Mouse (Mus musculus): ENCODE data around the gene Ttll1. TPM values are rescaled to one million over a fixed set of nuclear protein-coding genes. Genes with fewer than 3 reads are reported as not detected.

Ttll1 gene
- polyA plus RNA-seq, 1 experiment from 2014 or later, result 23.8 TPM

DNA sequence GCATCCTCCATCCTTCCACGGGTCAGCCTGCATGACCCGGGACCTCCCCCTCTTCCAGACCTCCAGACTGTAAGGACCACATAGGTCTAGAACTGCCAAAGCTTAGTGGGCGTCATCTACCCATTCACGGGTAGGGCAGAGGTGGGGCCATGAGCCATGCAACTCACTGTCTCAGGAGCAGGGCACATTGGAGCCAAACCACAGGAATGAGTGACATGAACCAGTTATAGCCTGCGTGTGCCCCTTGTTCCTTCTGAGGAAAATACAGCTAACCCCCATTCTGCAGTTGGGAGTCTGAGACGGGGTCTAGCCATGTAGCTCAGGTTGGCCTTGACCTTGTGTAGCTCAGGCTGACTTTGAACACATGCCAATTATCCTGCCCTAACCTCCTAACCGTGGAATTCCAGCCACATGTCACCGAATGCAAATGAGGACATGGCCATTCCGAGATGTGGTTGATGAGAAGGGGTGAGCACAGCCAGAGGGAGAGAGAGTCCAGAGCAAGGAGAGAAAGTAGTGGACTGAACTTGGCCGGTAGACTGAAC is 29.4 kb downstream of the Ttll1 start:
- Histone ChIP-seq H3K4me3 (replicated peaks) (no peak overlapping the region), H3K27me3 (no peaks in the 10 kb centered on the region), H3K4me2 (replicated peaks) (no peak overlapping the region), H3K36me3 (no peaks in the 10 kb centered on the region), H3K4me1 (no peaks in the 10 kb centered on the region), H3K9ac (no peak overlapping the region), H3K27ac (replicated peaks) (no peak overlapping the region), H3K9me3 (replicated peaks) (no peaks in the 10 kb centered on the region)
- 0 out of 2 replicates have a peak, but pooled peaks have one; percentile 27 for ATAC-seq (ENCODE audit: insufficient number of reproducible peaks, low FRiP score, low TSS enrichment, low read depth)
- WGBS, result 63% methylated on average over 10 of the region's 10 CpGs

DNA sequence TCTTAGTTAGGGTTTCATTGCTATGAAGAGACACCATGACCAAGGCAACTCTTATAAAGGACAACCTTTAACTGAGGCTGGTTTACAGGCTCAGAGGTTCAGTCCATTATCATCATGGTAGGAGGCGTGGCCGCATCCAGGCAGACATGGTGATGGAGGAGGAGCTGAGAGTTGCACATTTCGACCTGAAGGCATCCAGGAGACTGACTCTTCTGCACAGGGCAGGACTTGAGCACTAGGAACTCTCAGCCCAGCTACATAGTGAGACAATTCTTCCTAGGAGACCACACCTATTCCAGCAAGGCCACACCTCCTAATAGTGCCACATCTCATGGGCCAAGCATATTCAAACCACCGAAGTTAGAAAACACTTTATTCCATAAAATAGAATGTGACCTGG is 30.9 kb downstream of the Ttll1 start:
- no peaks in the 10 kb centered on the region for H3K9me3 ChIP-seq (replicated peaks)
- no peak overlapping the region for H3K4me3 ChIP-seq (replicated peaks)
- no peak overlapping the region for H3K27ac ChIP-seq (replicated peaks)
- no peaks in the 10 kb centered on the region for H3K36me3 ChIP-seq
- no peak overlapping the region for H3K9ac ChIP-seq
- no peaks in the 10 kb centered on the region for H3K27me3 ChIP-seq
- no peak overlapping the region for H3K4me2 ChIP-seq (replicated peaks)
- H3K4me1 ChIP-seq, result peaks cover under 1% of the 10 kb centered on the region; the same call in 1 of the 2 replicates
- 86% methylated on average over 4 of the region's 4 CpGs for WGBS
- ATAC-seq (ENCODE audit: insufficient number of reproducible peaks, low FRiP score, low TSS enrichment, low read depth), result no peak

GRCm38 (mm10) chr15:83478096-83478495 is 32.6 kb downstream of the Ttll1 start:
- Histone ChIP-seq H3K9ac (no peak overlapping the region), H3K27me3 (no peaks in the 10 kb centered on the region), H3K4me1 (peaks cover 15% of the 10 kb centered on the region), H3K4me3 (replicated peaks) (no peak overlapping the region), H3K36me3 (no peaks in the 10 kb centered on the region), H3K27ac (replicated peaks) (no peak overlapping the region), H3K9me3 (replicated peaks) (no peaks in the 10 kb centered on the region), H3K4me2 (replicated peaks) (no peak overlapping the region)
- no peak for ATAC-seq (ENCODE audit: insufficient number of reproducible peaks, low FRiP score, low TSS enrichment, low read depth)
- 58% methylated on average over 3 of the region's 3 CpGs for WGBS

GRCm38 (mm10) chr15:83476593-83477273 is 34.0 kb downstream of the Ttll1 start:
- H3K27me3 ChIP-seq, result no peaks in the 10 kb centered on the region
- 77% methylated on average over 12 of the region's 12 CpGs for WGBS
- ATAC-seq (ENCODE audit: insufficient number of reproducible peaks, low FRiP score, low TSS enrichment, low read depth), result no peak

GRCm38 (mm10) chr15:83474466-83474836 is 36.2 kb downstream of the Ttll1 start:
- WGBS, result 27% methylated on average over 5 of the region's 5 CpGs
- H3K4me2 ChIP-seq (replicated peaks), result peak overlapping the region; percentile 8; the same call in 1 of the 2 replicates
- peaks cover 20% of the 10 kb centered on the region for H3K4me1 ChIP-seq
- H3K9ac ChIP-seq, result no peak overlapping the region
- H3K27me3 ChIP-seq, result no peaks in the 10 kb centered on the region
- H3K36me3 ChIP-seq, result no peaks in the 10 kb centered on the region
- ATAC-seq (ENCODE audit: insufficient number of reproducible peaks, low FRiP score, low TSS enrichment, low read depth), result no peak
- no peak overlapping the region for H3K4me3 ChIP-seq (replicated peaks)
- H3K27ac ChIP-seq (replicated peaks), result no peak overlapping the region; the same call in none of the 2 replicates
- H3K9me3 ChIP-seq (replicated peaks), result no peaks in the 10 kb centered on the region

More at GRCm38 (mm10) chr15:83476593-83477273, 34.0 kb downstream of the Ttll1 start:
- Histone ChIP-seq H3K4me1 (peaks cover 15% of the 10 kb centered on the region), H3K27ac (replicated peaks) (no peak overlapping the region), H3K4me2 (replicated peaks) (no peak overlapping the region), H3K9me3 (replicated peaks) (no peaks in the 10 kb centered on the region), H3K36me3 (no peaks in the 10 kb centered on the region), H3K4me3 (replicated peaks) (no peak overlapping the region), H3K9ac (no peak overlapping the region)

- H3K4me1 ChIP-seq, result peaks cover 20% of the 10 kb centered on the region
- no peaks in the 10 kb centered on the region for H3K36me3 ChIP-seq
- ATAC-seq (ENCODE audit: insufficient number of reproducible peaks, low FRiP score, low TSS enrichment, low read depth), result peak; percentile 84
- peak overlapping the region; percentile 8; the same call in 1 of the 2 replicates for H3K4me2 ChIP-seq (replicated peaks)
- no peak overlapping the region for H3K4me3 ChIP-seq (replicated peaks)
- H3K27me3 ChIP-seq, result no peaks in the 10 kb centered on the region
- H3K27ac ChIP-seq (replicated peaks), result peak overlapping the region; percentile 61
- H3K9me3 ChIP-seq (replicated peaks), result no peaks in the 10 kb centered on the region
- H3K9ac ChIP-seq, result no peak overlapping the region
- WGBS, result 35% methylated on average over 10 of the region's 10 CpGs
Measured at GRCm38 (mm10) chr15:83473832-83474465, 36.7 kb downstream of the Ttll1 start.

- 100% methylated on average over 1 of the region's 1 CpGs for WGBS
- H3K27ac ChIP-seq (replicated peaks), result no peak overlapping the region
- no peaks in the 10 kb centered on the region for H3K27me3 ChIP-seq
- H3K4me1 ChIP-seq, result peaks cover 20% of the 10 kb centered on the region
- H3K4me3 ChIP-seq (replicated peaks), result no peak overlapping the region
- no peaks in the 10 kb centered on the region for H3K9me3 ChIP-seq (replicated peaks)
- H3K4me2 ChIP-seq (replicated peaks), result no peak overlapping the region
- H3K36me3 ChIP-seq, result no peaks in the 10 kb centered on the region
- ATAC-seq (ENCODE audit: insufficient number of reproducible peaks, low FRiP score, low TSS enrichment, low read depth), result no peak
- H3K9ac ChIP-seq, result no peak overlapping the region
Measured at GRCm38 (mm10) chr15:83473251-83473650, 37.4 kb downstream of the Ttll1 start.

GRCm38 (mm10) chr15:83471476-83471875 is 39.2 kb downstream of the Ttll1 start:
- Histone ChIP-seq H3K9me3 (replicated peaks) (no peaks in the 10 kb centered on the region), H3K27me3 (no peaks in the 10 kb centered on the region), H3K9ac (no peak overlapping the region), H3K4me3 (replicated peaks) (no peak overlapping the region), H3K4me2 (replicated peaks) (no peak overlapping the region), H3K36me3 (no peaks in the 10 kb centered on the region), H3K27ac (replicated peaks) (0 out of 2 replicates have a peak overlapping the region, but pooled peaks have one; percentile 34), H3K4me1 (peaks cover 20% of the 10 kb centered on the region)
- peak; percentile 61; the same call in 1 of the 2 replicates for ATAC-seq (ENCODE audit: insufficient number of reproducible peaks, low FRiP score, low TSS enrichment, low read depth)
- 44% methylated on average over 7 of the region's 7 CpGs for WGBS

- Histone ChIP-seq H3K9ac (no peak overlapping the region), H3K4me1 (peaks cover 20% of the 10 kb centered on the region), H3K4me3 (replicated peaks) (no peak overlapping the region), H3K27me3 (no peaks in the 10 kb centered on the region), H3K4me2 (replicated peaks) (no peak overlapping the region), H3K27ac (replicated peaks) (no peak overlapping the region), H3K36me3 (no peaks in the 10 kb centered on the region), H3K9me3 (replicated peaks) (no peaks in the 10 kb centered on the region)
- no peak for ATAC-seq (ENCODE audit: insufficient number of reproducible peaks, low FRiP score, low TSS enrichment, low read depth)
- 82% methylated on average over 8 of the region's 8 CpGs for WGBS
Measured at GRCm38 (mm10) chr15:83470443-83470842, 40.2 kb downstream of the Ttll1 start.

GRCm38 (mm10) chr15:83469279-83469821 is 41.3 kb downstream of the Ttll1 start:
- no peak for ATAC-seq (ENCODE audit: insufficient number of reproducible peaks, low FRiP score, low TSS enrichment, low read depth)
- Histone ChIP-seq H3K36me3 (no peaks in the 10 kb centered on the region), H3K4me3 (replicated peaks) (no peak overlapping the region), H3K9me3 (replicated peaks) (no peaks in the 10 kb centered on the region), H3K4me1 (peaks cover 14% of the 10 kb centered on the region), H3K27ac (replicated peaks) (peak overlapping the region; percentile 31; the same call in 1 of the 2 replicates), H3K9ac (no peak overlapping the region), H3K4me2 (replicated peaks) (no peak overlapping the region), H3K27me3 (no peaks in the 10 kb centered on the region)
- 62% methylated on average over 6 of the region's 6 CpGs for WGBS

DNA sequence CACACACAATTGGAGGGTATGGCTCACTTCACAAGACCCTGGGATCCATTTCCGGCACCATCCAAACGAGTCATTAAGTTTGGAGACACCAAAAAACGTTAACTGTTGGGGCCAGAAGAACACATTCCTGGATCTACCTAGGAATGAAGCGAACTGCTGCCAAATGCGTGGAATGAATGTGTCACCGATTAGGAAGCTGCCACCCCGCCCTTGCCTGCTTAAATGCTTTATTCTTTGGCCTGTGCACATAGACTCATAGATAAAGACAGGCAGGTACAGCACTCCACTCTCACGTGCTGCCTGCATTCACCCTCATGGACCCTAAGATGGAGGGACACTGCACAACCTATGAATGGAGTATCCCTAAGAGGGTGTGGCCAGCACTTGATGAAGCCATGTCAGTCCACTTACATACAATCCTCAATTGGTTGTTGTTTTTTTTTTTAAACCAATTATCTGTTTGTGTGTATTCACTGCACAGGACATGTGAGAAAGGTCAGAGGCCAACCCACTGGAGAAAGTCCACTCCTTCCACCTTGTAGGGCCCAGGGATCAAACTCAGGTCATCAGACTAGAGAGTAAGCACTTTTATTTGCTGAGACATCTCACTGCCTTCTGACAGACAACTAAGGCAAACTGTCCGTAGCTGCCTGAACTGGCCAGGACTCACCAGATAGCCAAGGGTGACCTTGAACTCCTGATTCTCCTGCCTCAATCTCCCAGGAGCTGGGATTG is 43.3 kb downstream of the Ttll1 start:
- no peak for ATAC-seq (ENCODE audit: insufficient number of reproducible peaks, low FRiP score, low TSS enrichment, low read depth)
- H3K36me3 ChIP-seq, result no peaks in the 10 kb centered on the region
- H3K9me3 ChIP-seq (replicated peaks), result no peaks in the 10 kb centered on the region
- H3K9ac ChIP-seq, result no peak overlapping the region
- no peak overlapping the region for H3K4me2 ChIP-seq (replicated peaks)
- H3K4me3 ChIP-seq (replicated peaks), result no peak overlapping the region
- no peak overlapping the region for H3K27ac ChIP-seq (replicated peaks)
- peaks cover 18% of the 10 kb centered on the region for H3K4me1 ChIP-seq
- H3K27me3 ChIP-seq, result no peaks in the 10 kb centered on the region
- 73% methylated on average over 9 of the region's 9 CpGs for WGBS

Measured in embryonic facial prominence, embryonic 15.5 days (tissue).